Mouse (Mus musculus): ENCODE results near the gene Olfr58. TPM values are rescaled to one million over a fixed set of nuclear protein-coding genes. Genes with fewer than 3 reads are reported as not detected.
"Not testable (repeated sequence)": the region's sequence is repeated elsewhere in the genome, so short reads cannot be mapped to it uniquely, and the experiment has no call there.

The Olfr58 gene
- not detected in 2 replicates for polyA plus RNA-seq (2014; fragmentation: Nextera tagmentation; extraction: Ambion mirVana)

DNA sequence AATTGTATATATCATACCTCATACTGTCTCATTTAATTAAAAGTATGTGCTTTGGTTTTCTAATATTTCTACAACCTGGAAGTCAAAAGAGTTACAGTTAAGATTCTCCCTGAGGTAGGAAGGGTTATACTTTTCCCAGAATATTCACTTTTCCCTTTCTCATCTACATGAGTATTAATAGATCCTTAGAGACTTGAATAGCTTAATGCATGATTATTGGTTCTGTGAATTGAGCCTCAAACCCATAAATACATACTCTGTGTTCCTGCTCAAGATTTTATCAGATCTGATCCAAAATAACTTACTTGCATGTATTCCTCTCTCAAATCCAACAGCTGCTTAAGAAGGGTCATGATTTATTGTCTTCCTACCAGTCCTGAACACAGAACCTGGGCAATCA lies at the start of gene Olfr58:
Olfr58 (plus strand) TSS at position 301 of the 400 bp plus-strand sequence.
- Histone ChIP-seq H3K4me1 (replicated peaks; ENCODE audit: control insufficient read depth, insufficient read depth, low read length) (no peaks in the 10 kb centered on the region), H3K36me3 (ENCODE audit: control insufficient read depth, insufficient read depth, low read length) (no peaks in the 10 kb centered on the region), H3K4me3 (ENCODE audit: low read depth, low read length) (no peak within 1 kb of the TSS), H3K27ac (ENCODE audit: low read depth, low read length) (no peak within 1 kb of the TSS), H3K9ac (ENCODE audit: low read depth, low read length) (no peak within 1 kb of the TSS), H3K9me3 (ENCODE audit: control insufficient read depth, low read length) (no peaks in the 10 kb centered on the region), H3K27me3 (replicated peaks; ENCODE audit: control insufficient read depth, insufficient read depth, low read length) (no peaks in the 10 kb centered on the region), H3K4me2 (no peak within 1 kb of the TSS)
- DNase-seq (ENCODE audit: low spot score) (no peak), ATAC-seq (replicated peaks; ENCODE audit: low FRiP score) (no peak)

DNA sequence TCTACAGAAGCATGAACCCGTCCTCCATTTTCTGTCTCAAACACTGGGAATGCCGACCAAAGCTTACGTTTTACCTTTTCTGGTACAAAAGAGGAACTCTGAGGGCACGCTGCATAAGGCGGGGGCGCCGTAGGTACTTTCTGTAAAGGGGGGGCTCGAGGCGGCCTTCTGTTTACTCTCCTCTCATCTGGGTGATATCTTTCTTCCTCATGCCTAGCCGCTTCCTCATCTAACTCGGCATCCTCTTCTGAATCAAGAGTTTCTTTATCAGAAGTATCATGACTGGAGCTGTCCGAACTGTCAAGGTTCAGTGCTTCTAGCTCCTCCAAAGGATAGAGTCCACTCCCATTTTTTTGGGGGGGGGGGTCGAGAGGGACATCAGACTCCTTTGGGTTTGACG lies 10.9 kb upstream of the Olfr58 start:
- 85% methylated on average over 14 of the region's 14 CpGs for WGBS
- no peaks in the 10 kb centered on the region for H3K27me3 ChIP-seq (replicated peaks; ENCODE audit: control insufficient read depth, insufficient read depth, low read length)
- H3K27ac ChIP-seq (ENCODE audit: low read depth, low read length) = no peak overlapping the region
- H3K9me3 ChIP-seq (ENCODE audit: control insufficient read depth, low read length) = peaks cover 8% of the 10 kb centered on the region
- no peaks in the 10 kb centered on the region for H3K4me1 ChIP-seq (replicated peaks; ENCODE audit: control insufficient read depth, insufficient read depth, low read length)
- no peak overlapping the region for H3K4me2 ChIP-seq
- H3K9ac ChIP-seq (ENCODE audit: low read depth, low read length) = no peak overlapping the region
- no peak overlapping the region for H3K4me3 ChIP-seq (ENCODE audit: low read depth, low read length)
- DNase-seq (ENCODE audit: low spot score) (no peak), ATAC-seq (replicated peaks; ENCODE audit: low FRiP score) (no peak)
- H3K36me3 ChIP-seq (ENCODE audit: control insufficient read depth, insufficient read depth, low read length) = no peaks in the 10 kb centered on the region

GRCm38 (mm10) chr9:19769701-19770100 lies 10.4 kb upstream of the Olfr58 start:
- H3K36me3 ChIP-seq (ENCODE audit: control insufficient read depth, insufficient read depth, low read length) = no peaks in the 10 kb centered on the region
- no peak for ATAC-seq (replicated peaks; ENCODE audit: low FRiP score)
- 90% methylated on average over 14 of the region's 14 CpGs for whole genome bisulfite sequencing
- no peaks in the 10 kb centered on the region for H3K4me1 ChIP-seq (replicated peaks; ENCODE audit: control insufficient read depth, insufficient read depth, low read length)
- H3K9ac ChIP-seq (ENCODE audit: low read depth, low read length) = no peak overlapping the region
- DNase-seq (ENCODE audit: low spot score) = no peak
- H3K4me3 ChIP-seq (ENCODE audit: low read depth, low read length) = no peak overlapping the region
- no peaks in the 10 kb centered on the region for H3K27me3 ChIP-seq (replicated peaks; ENCODE audit: control insufficient read depth, insufficient read depth, low read length)
- peaks cover 5% of the 10 kb centered on the region for H3K9me3 ChIP-seq (ENCODE audit: control insufficient read depth, low read length)
- H3K4me2 ChIP-seq = no peak overlapping the region
- H3K27ac ChIP-seq (ENCODE audit: low read depth, low read length) = no peak overlapping the region

DNA sequence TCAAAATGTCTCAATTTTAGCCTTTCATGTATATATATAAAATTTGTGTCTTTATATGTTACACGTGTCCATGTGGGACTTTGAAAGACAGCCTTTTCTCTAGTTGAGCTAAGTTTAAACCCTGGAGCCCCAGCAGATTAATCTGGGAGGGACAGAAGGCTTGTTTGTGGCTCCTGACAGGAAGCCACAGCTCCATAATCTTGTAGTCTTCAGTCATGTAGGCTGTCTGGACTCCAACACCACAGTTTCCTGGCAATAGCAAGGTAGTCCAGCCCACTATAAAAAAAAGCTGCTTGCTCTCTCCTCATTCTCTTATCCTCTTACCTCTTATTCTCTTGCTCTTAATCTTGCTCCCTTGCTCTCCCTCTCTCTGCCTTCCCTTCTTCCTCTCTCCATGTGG lies 22.9 kb downstream of the Olfr58 start:
- H3K4me2 ChIP-seq = no peak overlapping the region
- 62% methylated on average over 1 of the region's 1 CpGs for WGBS
- H3K9ac ChIP-seq (ENCODE audit: low read depth, low read length) = no peak overlapping the region
- H3K27ac ChIP-seq (ENCODE audit: low read depth, low read length) = no peak overlapping the region
- no peaks in the 10 kb centered on the region for H3K9me3 ChIP-seq (ENCODE audit: control insufficient read depth, low read length)
- no peak for ATAC-seq (replicated peaks; ENCODE audit: low FRiP score)
- no peaks in the 10 kb centered on the region for H3K36me3 ChIP-seq (ENCODE audit: control insufficient read depth, insufficient read depth, low read length)
- no peak for DNase-seq (ENCODE audit: low spot score)
- H3K4me1 ChIP-seq (replicated peaks; ENCODE audit: control insufficient read depth, insufficient read depth, low read length) = no peaks in the 10 kb centered on the region
- no peaks in the 10 kb centered on the region for H3K27me3 ChIP-seq (replicated peaks; ENCODE audit: control insufficient read depth, insufficient read depth, low read length)
- no peak overlapping the region for H3K4me3 ChIP-seq (ENCODE audit: low read depth, low read length)

- not testable (repeated sequence) for H3K27ac ChIP-seq (ENCODE audit: low read depth, low read length); H3K36me3 ChIP-seq (ENCODE audit: control insufficient read depth, insufficient read depth, low read length); H3K9me3 ChIP-seq (ENCODE audit: control insufficient read depth, low read length); H3K27me3 ChIP-seq (replicated peaks; ENCODE audit: control insufficient read depth, insufficient read depth, low read length); H3K4me3 ChIP-seq (ENCODE audit: low read depth, low read length); H3K4me2 ChIP-seq; ATAC-seq (replicated peaks; ENCODE audit: low FRiP score); DNase-seq (ENCODE audit: low spot score); H3K9ac ChIP-seq (ENCODE audit: low read depth, low read length); H3K4me1 ChIP-seq (replicated peaks; ENCODE audit: control insufficient read depth, insufficient read depth, low read length)
- WGBS = 53% methylated on average over 1 of the region's 1 CpGs
Observed at GRCm38 (mm10) chr9:19804606-19805005, 24.5 kb downstream of the Olfr58 start, which contains the start of gene Olfr859. Olfr859 (plus strand) TSS chr9:19804906.

Other genes with a start within 250 kb of the Olfr58 start
- not detected in 2 replicates for gene Olfr853, start 239.2 kb upstream of the Olfr58 start, polyA plus RNA-seq (2014; fragmentation: Nextera tagmentation; extraction: Ambion mirVana)
- gene Olfr854, start 212.9 kb upstream of the Olfr58 start, polyA plus RNA-seq (2014; fragmentation: Nextera tagmentation; extraction: Ambion mirVana) = not detected in 2 replicates
- not detected in 2 replicates for gene Olfr855, start 197.7 kb upstream of the Olfr58 start, polyA plus RNA-seq (2014; fragmentation: Nextera tagmentation; extraction: Ambion mirVana)
- 23.7 and 28.4 TPM in 2 replicates for gene Zfp317, start 158.2 kb upstream of the Olfr58 start, polyA plus RNA-seq (2014; fragmentation: Nextera tagmentation; extraction: Ambion mirVana)
- not detected in 2 replicates for gene Olfr857, start 70.8 kb upstream of the Olfr58 start, polyA plus RNA-seq (2014; fragmentation: Nextera tagmentation; extraction: Ambion mirVana)
- gene Olfr859, start 24.6 kb downstream of the Olfr58 start, polyA plus RNA-seq (2014; fragmentation: Nextera tagmentation; extraction: Ambion mirVana) = not detected in 2 replicates
- gene Olfr860, start 69.5 kb downstream of the Olfr58 start, polyA plus RNA-seq (2014; fragmentation: Nextera tagmentation; extraction: Ambion mirVana) = not detected in 2 replicates
- not detected in 2 replicates for gene Olfr862, start 107.7 kb downstream of the Olfr58 start, polyA plus RNA-seq (2014; fragmentation: Nextera tagmentation; extraction: Ambion mirVana)
- gene Olfr77, start 136.6 kb downstream of the Olfr58 start, polyA plus RNA-seq (2014; fragmentation: Nextera tagmentation; extraction: Ambion mirVana) = 0.32 and 0.34 TPM in 2 replicates
- gene Olfr866, start 247.8 kb downstream of the Olfr58 start, polyA plus RNA-seq (2014; fragmentation: Nextera tagmentation; extraction: Ambion mirVana) = not detected in 2 replicates